Mouse (Mus musculus): Measurements from ENCODE around the gene Aimp1.

Gene Aimp1

GRCm38 (mm10) chr3:132684231-132684928 lies at the start of gene Aimp1:
Gene Aimp1, minus strand, starts transcription at chr3:132684370.
- DNase-seq: no peak

DNA sequence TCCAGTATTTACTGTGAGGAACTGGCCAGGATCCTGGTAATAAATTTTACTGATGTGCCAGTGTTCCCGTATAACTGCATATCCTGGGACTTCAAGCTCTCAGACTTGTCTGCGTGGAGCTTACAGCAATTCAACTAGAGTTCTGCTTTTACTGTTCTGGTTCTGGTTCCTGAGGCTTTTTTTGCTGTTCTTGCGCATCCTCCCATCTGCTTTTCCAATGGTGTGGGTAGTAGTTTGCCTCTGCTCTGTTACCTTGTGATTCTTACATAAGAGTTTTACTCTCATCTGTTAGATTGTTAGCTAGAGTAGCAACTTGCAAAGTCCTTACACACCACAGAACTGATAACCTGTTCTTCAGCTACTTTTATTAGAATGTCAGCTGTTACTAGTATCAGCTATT lies 40.2 kb upstream of the Aimp1 start:
- DNase-seq: no peak

GRCm38 (mm10) chr3:132717316-132717715 lies 33.1 kb upstream of the Aimp1 start:
- no peak for DNase-seq

DNA sequence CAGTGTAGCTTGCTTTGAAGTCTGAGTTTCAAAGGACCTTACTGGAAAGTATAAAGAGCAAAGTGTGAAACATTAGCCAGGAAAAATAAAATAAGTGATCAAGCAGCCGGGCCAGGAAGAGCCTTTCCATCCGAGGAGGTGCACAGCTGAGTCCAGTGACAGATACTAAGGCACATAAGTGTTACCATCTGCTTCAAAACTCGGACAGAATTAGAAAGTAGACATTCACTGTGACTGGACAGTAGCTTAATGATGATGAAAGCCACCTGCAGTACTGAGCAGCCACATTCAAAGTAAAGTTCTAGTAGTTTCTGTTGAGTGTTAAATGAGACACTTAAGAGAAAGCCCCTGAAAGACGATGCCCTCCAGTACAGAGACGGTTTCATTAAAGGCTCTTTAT lies 29.7 kb upstream of the Aimp1 start:
- no peak for DNase-seq

- DNase-seq: no peak
These were observed 22.8 kb upstream of the Aimp1 start for GRCm38 (mm10) chr3:132706977-132707376.

DNA sequence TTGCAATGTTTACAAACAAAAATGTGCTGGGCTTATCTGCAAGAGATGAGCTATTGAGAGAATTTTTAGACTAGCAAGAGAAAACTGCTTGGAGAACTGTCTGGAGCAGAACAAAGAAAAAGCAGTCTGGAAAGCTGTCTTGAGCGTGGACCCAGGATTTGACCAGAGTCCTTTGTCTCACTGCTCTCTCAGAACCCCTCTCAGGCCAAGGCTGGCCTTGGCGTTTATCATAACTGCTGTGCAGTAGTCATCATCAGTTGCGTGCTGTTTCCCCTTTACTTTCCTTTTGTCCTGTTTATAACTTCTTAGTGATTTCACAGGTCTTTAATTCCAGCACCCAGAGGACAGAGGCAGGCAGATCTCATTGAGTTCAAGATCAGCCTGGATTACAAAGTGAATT lies 20.0 kb upstream of the Aimp1 start:
- no peak for DNase-seq

DNA sequence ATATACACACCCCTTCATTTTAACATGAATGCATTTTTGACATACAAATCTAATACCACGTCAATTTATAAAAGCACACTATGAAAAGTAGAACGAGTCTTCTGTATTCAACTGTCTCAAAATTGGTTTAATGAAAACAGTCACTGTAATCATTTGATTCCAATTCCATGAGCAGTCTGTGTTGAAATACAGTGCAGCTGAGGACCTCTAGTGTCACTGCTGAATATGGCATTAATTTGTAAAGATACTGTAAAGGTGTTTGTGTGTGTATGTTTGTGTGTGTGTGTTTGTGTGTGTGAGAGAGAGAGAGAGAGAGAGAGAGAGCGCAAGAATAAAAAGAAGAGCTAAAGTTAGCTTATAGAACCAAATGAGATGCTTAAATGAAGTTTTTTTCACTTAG lies 17.2 kb upstream of the Aimp1 start:
- DNase-seq: no peak

GRCm38 (mm10) chr3:132683447-132684230 lies 531 bp downstream of the Aimp1 start, which contains the start of gene Tbck:
Gene Tbck, plus strand, starts transcription at chr3:132684144.
- peak; percentile 94 for DNase-seq

DNA sequence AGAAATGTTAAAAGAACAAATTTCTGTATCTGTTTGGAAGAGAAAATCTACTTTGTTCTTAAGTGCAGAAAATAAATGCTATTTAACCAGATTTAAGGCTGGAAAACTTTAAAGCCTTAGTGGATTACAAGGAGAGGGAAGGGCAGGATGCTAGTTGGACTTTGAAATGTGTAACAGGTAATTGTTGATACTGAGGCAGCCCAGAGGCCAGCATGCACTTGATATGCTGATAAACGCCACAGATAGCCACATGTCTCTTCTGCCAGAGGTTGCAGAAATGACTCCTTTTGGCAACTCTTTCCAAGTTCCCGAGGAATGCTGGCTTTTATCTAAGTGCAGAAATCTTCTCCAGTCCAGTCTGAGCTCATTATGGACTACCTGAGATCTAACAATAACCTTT lies 6.7 kb downstream of the Aimp1 start:
- no peak for DNase-seq

DNA sequence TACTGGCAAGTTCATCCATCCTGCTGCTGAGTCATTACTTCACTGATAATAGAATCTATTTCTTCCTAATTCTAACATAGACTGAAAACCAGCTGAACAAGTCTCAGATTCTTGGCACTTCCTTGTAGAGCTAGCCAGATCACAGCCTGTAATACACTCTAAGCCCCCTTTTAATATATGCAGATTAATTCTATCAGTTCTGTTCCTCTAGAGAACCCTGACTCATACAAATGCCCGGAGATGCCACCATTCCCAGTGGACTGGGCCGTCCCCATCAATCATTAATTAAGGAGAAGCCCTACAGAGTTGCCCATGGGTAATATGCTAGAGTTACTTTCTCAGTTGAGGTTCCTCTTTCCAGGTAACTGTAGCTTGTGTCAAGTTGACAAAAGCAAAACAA lies 28.2 kb downstream of the Aimp1 start:
- DNase-seq: no peak

DNA sequence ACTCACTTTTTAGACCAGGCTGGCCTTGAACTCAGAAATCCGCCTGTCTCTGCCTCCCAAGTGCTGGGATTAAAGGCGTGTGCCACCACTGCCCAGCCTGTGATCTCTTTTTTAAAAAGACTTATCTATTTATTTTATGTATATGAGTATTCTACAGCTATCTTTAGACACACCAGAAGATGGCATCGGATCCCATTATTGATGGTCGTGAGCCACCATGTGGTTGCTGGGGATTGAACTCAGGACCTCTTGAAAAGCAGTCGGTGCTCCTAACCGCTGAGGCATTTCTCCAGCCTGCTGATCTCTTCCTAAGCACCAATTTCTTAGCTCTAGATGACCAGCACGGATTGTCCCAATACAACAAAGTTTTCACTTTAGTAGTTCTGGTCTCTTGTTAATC lies 30.2 kb downstream of the Aimp1 start:
- no peak for DNase-seq

GRCm38 (mm10) chr3:132651776-132652175 lies 32.4 kb downstream of the Aimp1 start:
- DNase-seq: no peak

DNA sequence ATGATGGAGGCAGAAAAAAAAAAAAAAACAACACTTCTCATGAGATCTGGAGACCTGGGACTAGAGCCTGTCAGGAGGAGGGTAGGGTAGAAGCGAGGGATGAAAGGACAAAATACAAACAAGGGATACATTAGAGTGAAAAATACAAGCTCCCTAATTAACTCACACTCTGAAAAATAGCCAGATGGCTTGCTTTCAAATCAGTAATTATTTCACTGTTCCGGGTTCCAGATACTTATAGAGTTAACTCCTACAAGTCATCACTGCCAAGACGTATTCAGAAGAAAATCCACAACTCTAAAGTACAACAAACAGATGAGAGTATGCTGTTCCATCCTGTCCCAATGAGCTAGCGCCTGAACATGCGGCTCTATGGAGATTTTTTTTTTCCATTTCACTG lies 34.0 kb downstream of the Aimp1 start:
- no peak for DNase-seq

DNA sequence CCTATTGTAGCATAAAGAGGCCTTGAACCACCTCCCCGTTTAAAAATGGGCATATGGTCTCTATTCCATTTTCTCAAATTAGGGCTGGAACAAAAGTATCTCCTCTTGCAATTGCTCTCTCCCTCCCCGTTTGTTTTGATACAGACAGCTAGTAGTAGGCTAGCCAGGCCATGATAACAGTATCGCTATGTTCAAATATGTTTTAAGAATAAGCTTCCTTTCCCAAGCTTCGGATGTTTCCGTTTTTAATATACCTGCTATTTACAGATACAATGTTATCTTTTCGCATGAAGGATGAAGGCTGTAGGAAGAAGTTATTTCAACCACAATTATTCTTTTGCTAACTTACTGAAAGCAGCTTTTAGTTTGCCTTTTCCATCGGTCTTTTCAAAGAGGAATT lies 34.8 kb downstream of the Aimp1 start:
- no peak for DNase-seq

DNA sequence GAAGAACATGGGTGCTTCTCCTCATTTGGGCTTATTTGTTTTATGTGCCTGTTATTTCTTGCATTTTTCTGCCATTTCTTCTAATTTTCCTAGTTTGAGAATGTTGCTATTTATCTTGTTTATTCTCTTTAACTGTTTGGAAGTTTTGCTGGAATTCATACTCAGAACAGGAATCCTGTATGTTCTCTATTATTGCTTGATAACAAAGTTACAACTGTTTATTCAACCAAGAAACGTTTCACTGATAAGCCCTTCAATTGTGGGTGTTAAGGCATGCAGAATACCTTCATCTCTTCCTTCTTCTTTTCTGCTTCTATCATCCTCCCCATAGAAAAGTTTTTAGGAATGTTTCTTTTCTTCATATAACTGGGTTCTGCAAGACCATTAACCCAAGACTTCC lies 37.4 kb downstream of the Aimp1 start:
- no peak for DNase-seq

- no peak for DNase-seq
These were observed 40.1 kb downstream of the Aimp1 start for GRCm38 (mm10) chr3:132644071-132644470.

GRCm38 (mm10) chr3:132637080-132637479 lies 47.1 kb downstream of the Aimp1 start:
- DNase-seq: no peak

DNA sequence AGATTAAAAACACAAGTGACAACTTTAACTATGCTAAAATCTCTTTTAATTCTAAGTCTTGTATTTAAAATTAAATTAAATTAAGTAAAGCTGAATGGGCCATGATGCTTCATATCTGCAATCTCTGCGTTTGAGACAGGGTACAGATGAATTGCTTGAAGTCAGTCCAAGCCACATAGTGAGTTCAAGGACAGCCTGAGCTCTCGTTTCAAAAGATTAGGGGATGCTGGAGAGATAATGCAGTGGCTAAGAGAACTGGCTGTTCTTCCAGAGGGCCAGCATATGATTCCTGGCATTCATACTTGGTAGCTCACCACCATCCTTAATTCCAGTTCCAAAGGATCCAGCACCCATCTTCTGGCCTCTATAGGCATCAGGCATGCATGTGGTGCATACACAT lies 50.9 kb downstream of the Aimp1 start:
- DNase-seq: no peak

GRCm38 (mm10) chr3:132629601-132630239 lies 54.5 kb downstream of the Aimp1 start, which contains the start of gene Gimd1:
Gene Gimd1, plus strand, starts transcription at chr3:132629820.
- DNase-seq: no peak

- no peak for DNase-seq
These were observed 55.4 kb downstream of the Aimp1 start for GRCm38 (mm10) chr3:132628741-132629140.

All from cerebellum, adult 9-10 months (tissue).